Mouse (Mus musculus): ENCODE results near the gene Spint4. TPM values are rescaled to one million over a fixed set of nuclear protein-coding genes. Genes with fewer than 3 reads are reported as not detected.

Spint4 gene
- not detected in 2 replicates for polyA plus RNA-seq (2012; rRNA removed; ENCODE audit: low replicate concordance)

DNA sequence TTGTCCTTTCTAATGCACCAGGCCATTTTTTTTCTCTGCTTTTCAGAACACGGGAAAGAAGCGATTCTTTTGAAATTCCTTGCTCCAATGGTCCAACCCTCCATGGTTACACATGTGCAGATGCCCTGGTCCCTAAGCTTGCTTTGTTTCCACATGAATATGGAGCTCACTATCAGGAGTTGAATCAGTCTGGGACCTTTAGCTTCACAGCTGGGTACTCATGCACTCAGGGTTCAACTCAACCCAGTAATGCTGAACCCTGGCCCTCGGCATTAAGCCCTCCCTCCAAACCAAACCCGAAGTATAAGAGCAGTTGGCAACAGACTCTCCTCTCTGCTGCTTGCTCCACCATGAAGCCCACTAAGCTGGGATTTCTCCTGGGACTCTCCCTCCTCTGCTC, at the start of gene Spint4:
TSS of gene Spint4 (plus strand) at position 301 of the 400 bp plus-strand sequence.

GRCm38 (mm10) chr2:164655858-164656257, 42.4 kb upstream of the Spint4 start, which contains the start of gene Wfdc10:
Gene Wfdc10 (plus strand): TSS chr2:164656046.

DNA sequence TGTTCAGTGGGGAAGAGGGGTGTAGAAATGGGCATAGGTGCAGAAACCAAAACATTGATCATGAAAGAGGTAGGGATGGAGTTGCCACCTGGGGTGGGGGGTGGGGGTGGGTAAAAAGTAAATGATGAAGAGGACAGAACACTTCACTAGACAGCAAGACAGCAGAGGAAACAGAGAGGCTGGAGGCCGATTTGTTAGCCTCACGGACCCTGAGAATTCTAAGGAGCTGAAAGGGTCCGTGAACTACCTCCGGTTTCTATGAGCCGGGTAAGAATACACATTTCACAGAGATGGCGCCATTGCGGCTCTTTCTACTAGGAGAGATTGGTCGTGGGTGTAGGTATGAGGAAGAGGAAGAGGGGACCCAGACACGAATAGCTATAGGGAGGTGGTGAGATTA, 41.8 kb upstream of the Spint4 start, which contains the start of gene Wfdc9:
TSS of gene Wfdc9 (minus strand) at position 101 of the 400 bp plus-strand sequence.

GRCm38 (mm10) chr2:164673987-164674386, 24.3 kb upstream of the Spint4 start, which contains the start of gene Wfdc11:
Gene Wfdc11 (minus strand): TSS chr2:164674087.

DNA sequence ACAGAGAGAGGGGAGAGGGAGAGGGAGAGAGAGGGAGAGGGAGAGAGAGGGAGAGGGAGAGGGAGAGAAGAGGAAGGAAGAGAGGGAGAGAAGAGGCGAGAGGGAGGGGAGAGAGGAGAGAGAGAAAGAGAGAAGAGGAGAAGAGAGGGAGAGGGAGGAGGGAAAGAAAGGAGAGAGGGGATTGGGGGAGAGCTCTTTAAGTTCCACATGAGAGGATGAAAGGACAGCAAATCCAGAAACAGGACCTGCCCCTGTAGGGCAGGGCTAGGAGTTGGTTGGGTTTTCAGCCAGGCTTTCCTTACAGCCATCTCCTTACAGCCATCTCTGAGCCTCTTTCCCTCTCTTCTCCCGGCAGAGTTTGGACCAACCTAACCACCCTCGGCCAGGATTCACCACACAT, 13.5 kb upstream of the Spint4 start, which contains the start of gene Wfdc13:
TSS of gene Wfdc13 (plus strand) at position 301 of the 400 bp plus-strand sequence.

DNA sequence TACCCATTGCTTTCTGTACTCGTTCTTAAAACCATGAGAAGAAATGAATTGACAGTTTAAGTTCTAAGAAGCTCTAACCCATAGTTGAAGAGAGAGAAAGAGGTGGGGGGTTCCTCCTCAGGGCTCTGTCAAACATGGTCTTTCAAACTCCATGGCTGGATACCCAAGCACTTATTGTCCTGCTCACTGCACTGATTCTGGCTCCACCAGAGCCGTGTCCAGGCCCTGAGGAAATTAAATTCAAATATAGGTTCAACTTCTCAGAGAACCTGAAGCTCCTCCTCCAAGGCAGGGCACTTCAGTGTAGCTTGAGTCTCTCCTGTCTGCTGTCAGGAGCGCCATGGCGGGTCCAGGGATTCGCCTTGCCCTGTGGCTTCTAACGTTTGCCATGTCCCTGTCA, 16.7 kb downstream of the Spint4 start, which contains the start of gene Spint5:
TSS of gene Spint5 (plus strand) at position 301 of the 400 bp plus-strand sequence.

DNA sequence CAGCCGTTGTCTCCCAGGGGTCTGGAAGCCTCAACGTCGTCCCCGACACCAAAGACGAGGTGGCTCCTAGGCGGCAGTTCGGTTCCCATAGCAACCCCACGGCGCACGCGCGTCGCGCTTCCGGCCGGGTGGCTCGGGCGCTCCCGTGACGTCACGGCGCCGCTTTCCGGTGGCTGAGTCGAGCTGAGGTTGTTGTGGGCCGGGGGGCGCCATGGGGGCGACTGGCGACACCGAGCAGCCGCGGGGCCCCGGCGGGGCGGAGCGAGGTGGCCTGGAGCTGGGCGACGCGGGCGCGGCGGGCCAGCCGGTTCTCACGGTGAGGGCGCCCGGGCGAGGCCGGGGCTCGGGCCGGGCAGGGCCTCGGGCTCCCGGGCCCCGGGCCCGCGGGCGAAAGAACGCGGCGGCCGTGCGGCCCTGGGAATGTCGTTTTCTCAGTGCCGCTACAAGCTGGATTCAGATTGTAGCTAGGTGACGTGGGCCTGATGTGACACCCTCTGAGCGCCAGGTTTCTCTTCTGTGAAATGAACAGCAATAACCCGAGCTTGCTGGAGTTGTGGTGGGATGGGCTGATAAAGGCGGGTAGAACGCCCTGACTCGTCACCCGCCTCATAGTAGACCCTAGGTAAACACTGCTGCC, 47.7 kb downstream of the Spint4 start, which contains the start of the genes Wfdc3 and Dnttip1:
TSS of gene Wfdc3 (minus strand) at position 89 of the 637 bp plus-strand sequence.
TSS of gene Dnttip1 (plus strand) at position 141 of the 637 bp plus-strand sequence.

Other genes starting within 250 kb of the Spint4 start
- 289 and 485 TPM in 2 replicates for gene Sys1, start 241.5 kb upstream of the Spint4 start, polyA plus RNA-seq (2012; rRNA removed; ENCODE audit: low replicate concordance)
- gene Gm20458, start 237.5 kb upstream of the Spint4 start, polyA plus RNA-seq (2012; rRNA removed; ENCODE audit: low replicate concordance): 34.5 and 97.9 TPM in 2 replicates
- not detected in 2 replicates for gene Trp53tg5, start 224.8 kb upstream of the Spint4 start, polyA plus RNA-seq (2012; rRNA removed; ENCODE audit: low replicate concordance)
- 59.4 and 113 TPM in 2 replicates for gene Dbndd2, start 212.4 kb upstream of the Spint4 start, polyA plus RNA-seq (2012; rRNA removed; ENCODE audit: low replicate concordance)
- 196 and 283 TPM in 2 replicates for gene Pigt, start 201.0 kb upstream of the Spint4 start, polyA plus RNA-seq (2012; rRNA removed; ENCODE audit: low replicate concordance)
- gene Wfdc2, start 136.1 kb upstream of the Spint4 start, polyA plus RNA-seq (2012; rRNA removed; ENCODE audit: low replicate concordance): 2.4 and 68.3 TPM in 2 replicates
- gene Spint3, start 125.0 kb upstream of the Spint4 start, polyA plus RNA-seq (2012; rRNA removed; ENCODE audit: low replicate concordance): not detected in 2 replicates
- gene Wfdc6a, start 113.1 kb upstream of the Spint4 start, polyA plus RNA-seq (2012; rRNA removed; ENCODE audit: low replicate concordance): not detected in 2 replicates
- gene Eppin, start 104.9 kb upstream of the Spint4 start, polyA plus RNA-seq (2012; rRNA removed; ENCODE audit: low replicate concordance): not detected in 2 replicates
- gene Wfdc6b, start 85.0 kb upstream of the Spint4 start, polyA plus RNA-seq (2012; rRNA removed; ENCODE audit: low replicate concordance): not detected in 2 replicates
- not detected in 2 replicates for gene Wfdc8, start 84.9 kb upstream of the Spint4 start, polyA plus RNA-seq (2012; rRNA removed; ENCODE audit: low replicate concordance)
- gene Wfdc16, start 59.7 kb upstream of the Spint4 start, polyA plus RNA-seq (2012; rRNA removed; ENCODE audit: low replicate concordance): 0.16 TPM in 1 of 2 replicates, not detected in the other
- gene Wfdc10, start 42.5 kb upstream of the Spint4 start, polyA plus RNA-seq (2012; rRNA removed; ENCODE audit: low replicate concordance): 1.1 and 3.7 TPM in 2 replicates
- gene Wfdc9, start 41.9 kb upstream of the Spint4 start, polyA plus RNA-seq (2012; rRNA removed; ENCODE audit: low replicate concordance): not detected in 2 replicates
- not detected in 2 replicates for gene Wfdc11, start 24.4 kb upstream of the Spint4 start, polyA plus RNA-seq (2012; rRNA removed; ENCODE audit: low replicate concordance)
- 0.08 TPM in 1 of 2 replicates, not detected in the other for gene Wfdc13, start 13.4 kb upstream of the Spint4 start, polyA plus RNA-seq (2012; rRNA removed; ENCODE audit: low replicate concordance)
- not detected in 2 replicates for gene Spint5, start 16.8 kb downstream of the Spint4 start, polyA plus RNA-seq (2012; rRNA removed; ENCODE audit: low replicate concordance)
- 1.2 TPM in 1 of 2 replicates, not detected in the other for gene Wfdc3, start 47.4 kb downstream of the Spint4 start, polyA plus RNA-seq (2012; rRNA removed; ENCODE audit: low replicate concordance)
- gene Dnttip1, start 47.5 kb downstream of the Spint4 start, polyA plus RNA-seq (2012; rRNA removed; ENCODE audit: low replicate concordance): 23.0 and 61.4 TPM in 2 replicates
- gene Ube2c, start 71.4 kb downstream of the Spint4 start, polyA plus RNA-seq (2012; rRNA removed; ENCODE audit: low replicate concordance): 68.5 and 95.4 TPM in 2 replicates
- gene Tnnc2, start 81.5 kb downstream of the Spint4 start, polyA plus RNA-seq (2012; rRNA removed; ENCODE audit: low replicate concordance): not detected in 2 replicates
- gene Snx21, start 87.3 kb downstream of the Spint4 start, polyA plus RNA-seq (2012; rRNA removed; ENCODE audit: low replicate concordance): 16.0 and 24.1 TPM in 2 replicates
- 157 and 164 TPM in 2 replicates for gene Acot8, start 106.4 kb downstream of the Spint4 start, polyA plus RNA-seq (2012; rRNA removed; ENCODE audit: low replicate concordance)
- gene Zswim3, start 106.6 kb downstream of the Spint4 start, polyA plus RNA-seq (2012; rRNA removed; ENCODE audit: low replicate concordance): 1.9 and 2.1 TPM in 2 replicates
- 7.2 and 8.6 TPM in 2 replicates for gene Zswim1, start 124.2 kb downstream of the Spint4 start, polyA plus RNA-seq (2012; rRNA removed; ENCODE audit: low replicate concordance)
- gene Spata25, start 130.0 kb downstream of the Spint4 start, polyA plus RNA-seq (2012; rRNA removed; ENCODE audit: low replicate concordance): not detected in 2 replicates
- 283 and 318 TPM in 2 replicates for gene Ctsa, start 134.4 kb downstream of the Spint4 start, polyA plus RNA-seq (2012; rRNA removed; ENCODE audit: low replicate concordance)
- gene Neurl2, start 135.0 kb downstream of the Spint4 start, polyA plus RNA-seq (2012; rRNA removed; ENCODE audit: low replicate concordance): 2.7 and 3.2 TPM in 2 replicates
- gene Pltp, start 159.2 kb downstream of the Spint4 start, polyA plus RNA-seq (2012; rRNA removed; ENCODE audit: low replicate concordance): 28.5 and 38.0 TPM in 2 replicates
- gene Pcif1, start 180.8 kb downstream of the Spint4 start, polyA plus RNA-seq (2012; rRNA removed; ENCODE audit: low replicate concordance): 29.6 and 30.0 TPM in 2 replicates
- 25.0 and 27.2 TPM in 2 replicates for gene Zfp335, start 213.3 kb downstream of the Spint4 start, polyA plus RNA-seq (2012; rRNA removed; ENCODE audit: low replicate concordance)
- gene Mmp9, start 242.3 kb downstream of the Spint4 start, polyA plus RNA-seq (2012; rRNA removed; ENCODE audit: low replicate concordance): 7.9 and 23.2 TPM in 2 replicates